27 mouse cellular contexts compared by ENCODE assay signal in genomic region chr6:41353932-41354331, GRCm38 (mm10). TPM values are rescaled to one million over a fixed set of nuclear protein-coding genes. Genes with fewer than 3 reads are reported as not detected.
DNase-seq lines count a peak whose midpoint lies in the region; ATAC-seq and TF ChIP-seq lines count a peak whose summit lies in the region.
"Had no signal": no experiment of that assay in that cellular context is flagged by ENCODE, and none has a peak within 500 bp of the region (broad histone marks: within the 10 kb centered on the region; RNA-seq: fewer than 3 reads in every experiment).

Try10 (plus strand) TSS chr6:41354105.

- no peak within 1 kb of the TSS for H3K9ac ChIP-seq in intestine, embryonic 14.5 days (ENCODE audit: low read length)
- no peak within 1 kb of the TSS for H3K9ac ChIP-seq in intestine, postnatal 0 days (ENCODE audit: low read depth, low read length)
- H3K9ac ChIP-seq in stomach, embryonic 15.5 days = no peak within 1 kb of the TSS
- H3K9ac ChIP-seq in stomach, postnatal 0 days (ENCODE audit: low read length) = no peak within 1 kb of the TSS
- H3K9ac ChIP-seq in intestine, embryonic 15.5 days = no peak within 1 kb of the TSS
- H3K9ac ChIP-seq in stomach, embryonic 16.5 days (ENCODE audit: low read length) = no peak within 1 kb of the TSS
- H3K9ac ChIP-seq: embryonic facial prominence, embryonic 12.5 days; forebrain, embryonic 13.5 days had no signal

- no peaks in the 10 kb centered on the region for H3K9me3 ChIP-seq in intestine, embryonic 14.5 days (ENCODE audit: control insufficient read depth, low read length)
- no peaks in the 10 kb centered on the region for H3K9me3 ChIP-seq in intestine, postnatal 0 days (ENCODE audit: control insufficient read depth)
- no peaks in the 10 kb centered on the region for H3K9me3 ChIP-seq in stomach, embryonic 15.5 days
- no peaks in the 10 kb centered on the region for H3K9me3 ChIP-seq in stomach, postnatal 0 days (ENCODE audit: control insufficient read depth, low read length)
- no peaks in the 10 kb centered on the region for H3K9me3 ChIP-seq in intestine, embryonic 15.5 days
- no peaks in the 10 kb centered on the region for H3K9me3 ChIP-seq in stomach, embryonic 16.5 days (replicated peaks; ENCODE audit: control insufficient read depth, low read length)
- H3K9me3 ChIP-seq: embryonic facial prominence, embryonic 10.5 days; embryonic facial prominence, embryonic 12.5 days; forebrain, embryonic 13.5 days; G1E had no signal

- DNase-seq in intestine, embryonic 14.5 days (ENCODE audit: low spot score) = no peak
- DNase-seq in stomach, postnatal 0 days (ENCODE audit: low spot score) = no peak
- DNase-seq in layer of hippocampus, adult 9-10 months (ENCODE audit: low spot score) = no peak
- DNase-seq: adrenal gland, adult 8-10 months; adrenal gland, postnatal 14 days; adrenal gland, postnatal 36 days; B cell, adult 2 months; cerebellum, adult 11-12 months; cerebellum, adult 2 months; cerebellum, adult 9-10 months; cerebellum, postnatal 10 days; cerebellum, postnatal 25 days had no signal

- TF ChIP-seq EP300 in stomach, postnatal 0 days (optimal IDR thresholded peaks at IDR 0.05) = no peak

- ATAC-seq in intestine, embryonic 14.5 days (replicated peaks; ENCODE audit: low FRiP score, low TSS enrichment, low read depth) = no peak
- no peak for ATAC-seq in intestine, postnatal 0 days
- peak; percentile 53; the same call in 1 of the 2 replicates for ATAC-seq in stomach, embryonic 15.5 days (ENCODE audit: insufficient read depth, low FRiP score, low read depth)
- ATAC-seq in stomach, postnatal 0 days (ENCODE audit: low FRiP score, low TSS enrichment) = no peak
- ATAC-seq in intestine, embryonic 15.5 days = peak; percentile 65; the same call in 1 of the 2 replicates
- no peak for ATAC-seq in stomach, embryonic 16.5 days (ENCODE audit: insufficient read depth, low FRiP score)
- ATAC-seq: activated CD4-positive, CD25-positive, alpha-beta regulatory T cell, adult 4 months; CD4-positive, CD25-positive, alpha-beta regulatory T cell, adult 4 months; forebrain, embryonic 13.5 days; Patski had no signal

- WGBS in intestine, embryonic 14.5 days = 79% methylated on average over 2 of the region's 2 CpGs
- WGBS in intestine, postnatal 0 days = 66% methylated on average over 2 of the region's 2 CpGs
- WGBS in stomach, embryonic 15.5 days = 71% methylated on average over 2 of the region's 2 CpGs
- 63% methylated on average over 2 of the region's 2 CpGs for WGBS in stomach, postnatal 0 days
- WGBS in intestine, embryonic 15.5 days = 74% methylated on average over 2 of the region's 2 CpGs
- WGBS in stomach, embryonic 16.5 days = 68% methylated on average over 2 of the region's 2 CpGs

- H3K27me3 ChIP-seq in intestine, embryonic 14.5 days (replicated peaks; ENCODE audit: control insufficient read depth, insufficient read depth, low read length) = no peaks in the 10 kb centered on the region
- H3K27me3 ChIP-seq in intestine, postnatal 0 days (replicated peaks; ENCODE audit: control insufficient read depth, insufficient read depth, low read length) = no peaks in the 10 kb centered on the region
- H3K27me3 ChIP-seq in stomach, embryonic 15.5 days (replicated peaks) = no peaks in the 10 kb centered on the region
- H3K27me3 ChIP-seq in stomach, postnatal 0 days (ENCODE audit: control insufficient read depth, insufficient read depth, low read length) = no peaks in the 10 kb centered on the region
- no peaks in the 10 kb centered on the region for H3K27me3 ChIP-seq in intestine, embryonic 15.5 days (replicated peaks)
- no peaks in the 10 kb centered on the region for H3K27me3 ChIP-seq in stomach, embryonic 16.5 days (ENCODE audit: control insufficient read depth, insufficient read depth, low read length)
- H3K27me3 ChIP-seq: CH12.LX; embryonic facial prominence, embryonic 12.5 days; forebrain, embryonic 13.5 days; Patski had no signal

- H3K27ac ChIP-seq in intestine, embryonic 14.5 days (ENCODE audit: low read depth) = no peak within 1 kb of the TSS
- no peak within 1 kb of the TSS for H3K27ac ChIP-seq in intestine, postnatal 0 days (ENCODE audit: low read depth, low read length)
- no peak within 1 kb of the TSS for H3K27ac ChIP-seq in stomach, embryonic 15.5 days
- no peak within 1 kb of the TSS for H3K27ac ChIP-seq in stomach, postnatal 0 days (replicated peaks)
- no peak within 1 kb of the TSS for H3K27ac ChIP-seq in intestine, embryonic 15.5 days
- H3K27ac ChIP-seq in stomach, embryonic 16.5 days (ENCODE audit: low read length) = no peak within 1 kb of the TSS
- H3K27ac ChIP-seq: embryonic facial prominence, embryonic 10.5 days; embryonic facial prominence, embryonic 12.5 days; forebrain, embryonic 13.5 days had no signal

- H3K4me2 ChIP-seq in intestine, embryonic 14.5 days (ENCODE audit: low read length) = no peak within 1 kb of the TSS
- no peak within 1 kb of the TSS for H3K4me2 ChIP-seq in intestine, postnatal 0 days (replicated peaks; ENCODE audit: low read depth)
- no peak within 1 kb of the TSS for H3K4me2 ChIP-seq in stomach, embryonic 15.5 days
- H3K4me2 ChIP-seq in stomach, postnatal 0 days (replicated peaks; ENCODE audit: low read depth) = no peak within 1 kb of the TSS
- no peak within 1 kb of the TSS for H3K4me2 ChIP-seq in intestine, embryonic 15.5 days (replicated peaks)
- no peak within 1 kb of the TSS for H3K4me2 ChIP-seq in stomach, embryonic 16.5 days (ENCODE audit: low read depth, low read length)
- H3K4me2 ChIP-seq: embryonic facial prominence, embryonic 12.5 days; forebrain, embryonic 13.5 days had no signal

- no peak within 1 kb of the TSS for H3K4me3 ChIP-seq in intestine, embryonic 14.5 days (ENCODE audit: low read depth, low read length)
- H3K4me3 ChIP-seq in intestine, postnatal 0 days (ENCODE audit: low read depth, low read length) = no peak within 1 kb of the TSS
- no peak within 1 kb of the TSS for H3K4me3 ChIP-seq in stomach, embryonic 15.5 days (replicated peaks)
- no peak within 1 kb of the TSS for H3K4me3 ChIP-seq in stomach, postnatal 0 days (ENCODE audit: low read depth, low read length)
- no peak within 1 kb of the TSS for H3K4me3 ChIP-seq in intestine, embryonic 15.5 days (replicated peaks)
- no peak within 1 kb of the TSS for H3K4me3 ChIP-seq in stomach, embryonic 16.5 days (replicated peaks; ENCODE audit: low read length)
- H3K4me3 ChIP-seq: embryonic facial prominence, embryonic 10.5 days; embryonic facial prominence, embryonic 12.5 days; forebrain, embryonic 13.5 days had no signal

- H3K4me1 ChIP-seq in intestine, embryonic 14.5 days (replicated peaks; ENCODE audit: control insufficient read depth, insufficient read depth, low read length) = no peaks in the 10 kb centered on the region
- H3K4me1 ChIP-seq in intestine, postnatal 0 days (replicated peaks; ENCODE audit: control insufficient read depth, insufficient read depth, low read length) = no peaks in the 10 kb centered on the region
- H3K4me1 ChIP-seq in stomach, embryonic 15.5 days = no peaks in the 10 kb centered on the region
- no peaks in the 10 kb centered on the region for H3K4me1 ChIP-seq in stomach, postnatal 0 days (replicated peaks; ENCODE audit: control insufficient read depth, insufficient read depth)
- H3K4me1 ChIP-seq in intestine, embryonic 15.5 days (replicated peaks) = no peaks in the 10 kb centered on the region
- H3K4me1 ChIP-seq in stomach, embryonic 16.5 days (ENCODE audit: control insufficient read depth, insufficient read depth, low read length) = no peaks in the 10 kb centered on the region
- H3K4me1 ChIP-seq: embryonic facial prominence, embryonic 10.5 days; embryonic facial prominence, embryonic 12.5 days; forebrain, embryonic 13.5 days had no signal

- no peaks in the 10 kb centered on the region for H3K36me3 ChIP-seq in intestine, embryonic 14.5 days (ENCODE audit: control insufficient read depth, insufficient read depth, low read length)
- H3K36me3 ChIP-seq in intestine, postnatal 0 days (ENCODE audit: control insufficient read depth, insufficient read depth) = no peaks in the 10 kb centered on the region
- no peaks in the 10 kb centered on the region for H3K36me3 ChIP-seq in stomach, embryonic 15.5 days
- no peaks in the 10 kb centered on the region for H3K36me3 ChIP-seq in stomach, postnatal 0 days (ENCODE audit: control insufficient read depth, insufficient read depth, low read length)
- H3K36me3 ChIP-seq in intestine, embryonic 15.5 days = no peaks in the 10 kb centered on the region
- no peaks in the 10 kb centered on the region for H3K36me3 ChIP-seq in stomach, embryonic 16.5 days (ENCODE audit: control insufficient read depth, insufficient read depth, low read length)
- H3K36me3 ChIP-seq: embryonic facial prominence, embryonic 10.5 days; embryonic facial prominence, embryonic 12.5 days; G1E had no signal

- TF ChIP-seq CTCF in intestine, postnatal 0 days (IDR thresholded peaks at IDR 0.05; ENCODE audit: low read depth) = no peak
- TF ChIP-seq CTCF in stomach, postnatal 0 days (IDR thresholded peaks at IDR 0.05; ENCODE audit: low read depth) = no peak

RNA-seq across cellular contexts. Expression of gene Try10, which starts in this region (rescaled TPM):
- polyA plus RNA-seq in intestine, embryonic 14.5 days (2014; fragmentation: Nextera tagmentation; extraction: Ambion mirVana) = 22.4 TPM in 1 of 2 replicates, not detected in the other
- polyA plus RNA-seq in intestine, postnatal 0 days (2015; fragmentation: Nextera tagmentation; extraction: Ambion mirVana) = 3.5 and 6.4 TPM in 2 replicates
- polyA plus RNA-seq in stomach, embryonic 15.5 days (2015; fragmentation: Nextera tagmentation; extraction: Ambion mirVana) = 272 and 357 TPM in 2 replicates
- polyA plus RNA-seq in stomach, postnatal 0 days (2015; fragmentation: Nextera tagmentation; extraction: Ambion mirVana) = 1.7 and 2.4 TPM in 2 replicates
- 105 and 298 TPM in 2 replicates for polyA plus RNA-seq in intestine, embryonic 15.5 days (2015; fragmentation: Nextera tagmentation; extraction: Ambion mirVana)
- polyA plus RNA-seq in stomach, embryonic 16.5 days (2015; fragmentation: Nextera tagmentation; extraction: Ambion mirVana) = 295 and 322 TPM in 2 replicates
- polyA plus RNA-seq: activated CD4-positive, CD25-positive, alpha-beta regulatory T cell, adult 4 months; CD4-positive, CD25-positive, alpha-beta regulatory T cell, adult 4 months; cerebellum, adult 2 months; cortical plate, adult 2 months; embryonic facial prominence, embryonic 10.5 days; embryonic facial prominence, embryonic 12.5 days; embryonic facial prominence, embryonic 14.5 days; forebrain, embryonic 11.5 days; forebrain, embryonic 13.5 days; G1E; Patski had no signal

Comparison
In these comparisons a context has a peak if more than half of its experiments do, and no peak if none do; other contexts are left out.
1. ATAC-seq: peak in stomach, embryonic 15.5 days (single experiment) and intestine, embryonic 15.5 days (single experiment); none in intestine, embryonic 14.5 days (single experiment), intestine, postnatal 0 days (single experiment), stomach, postnatal 0 days (single experiment) and stomach, embryonic 16.5 days (single experiment).